Comparison of ENCODE assay signal across 22 mouse cellular contexts in the genomic region with DNA sequence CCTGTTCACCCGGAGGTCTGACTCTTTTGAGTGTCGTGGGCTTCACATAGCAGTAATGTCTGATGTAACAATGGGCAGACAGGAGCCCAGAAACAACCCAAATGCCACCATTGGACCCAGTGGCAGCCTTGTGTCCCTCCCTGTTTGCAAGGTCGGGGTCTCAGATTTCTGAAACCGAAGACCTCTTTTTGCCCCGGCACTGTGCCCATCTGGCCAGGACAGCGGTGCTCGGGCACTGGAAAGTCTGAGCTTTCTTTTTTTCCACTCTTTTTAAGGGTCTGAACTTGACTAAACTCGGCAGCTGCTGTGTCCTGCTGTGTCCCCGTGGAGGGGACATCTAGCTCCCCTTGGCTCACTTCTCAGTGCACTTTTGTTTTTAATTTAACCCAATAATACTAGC.
DNase-seq lines count a peak whose midpoint lies in the region; ATAC-seq and TF ChIP-seq lines count a peak whose summit lies in the region.
"Had no signal": no experiment of that assay in that cellular context is flagged by ENCODE, and none has a peak within 500 bp of the region (broad histone marks: within the 10 kb centered on the region; RNA-seq: fewer than 3 reads in every experiment).

No protein-coding gene starts in this region.

- H3K27me3 ChIP-seq in kidney, postnatal 0 days (ENCODE audit: insufficient read depth, low read length), result no peaks in the 10 kb centered on the region
- H3K27me3 ChIP-seq in CH12.LX (replicated peaks), result no peaks in the 10 kb centered on the region
- H3K27me3 ChIP-seq in limb, embryonic 14.5 days (ENCODE audit: control insufficient read depth, insufficient read depth, low read length), result no peaks in the 10 kb centered on the region
- H3K27me3 ChIP-seq in hindbrain, embryonic 16.5 days (replicated peaks; ENCODE audit: control insufficient read depth, insufficient read depth, low read length), result no peaks in the 10 kb centered on the region
- H3K27me3 ChIP-seq: embryonic facial prominence, embryonic 15.5 days; heart, embryonic 15.5 days; liver, embryonic 12.5 days; midbrain, embryonic 12.5 days had no signal

- DNase-seq in kidney, postnatal 0 days (ENCODE audit: low spot score), result peak; percentile 45
- no peak for DNase-seq in kidney, postnatal 14 days
- DNase-seq in CH12.LX (ENCODE audit: extremely low read depth), result no peak
- DNase-seq in limb, embryonic 14.5 days (ENCODE audit: low spot score), result peak; percentile 16
- no peak for DNase-seq in heart, postnatal 10 days
- DNase-seq: adrenal gland, postnatal 10 days; cerebellum, adult 8-10 months; cerebellum, postnatal 36 days; heart, postnatal 4 days; kidney, adult 8-10 months; left cerebral cortex, postnatal 4 days; lung, adult 18-20 months; lung, postnatal 14 days had no signal

- ATAC-seq in kidney, postnatal 0 days (replicated peaks; ENCODE audit: low FRiP score, low read depth), result no peak; the same call in 1 of the 2 replicates
- ATAC-seq in limb, embryonic 14.5 days (ENCODE audit: low FRiP score, low read depth), result peak; percentile 44
- ATAC-seq in hindbrain, embryonic 16.5 days, result no peak
- ATAC-seq: activated CD4-positive, CD25-positive, alpha-beta regulatory T cell, adult 4 months; forebrain, embryonic 14.5 days; liver, embryonic 12.5 days had no signal

- no peak overlapping the region for H3K4me2 ChIP-seq in kidney, postnatal 0 days (ENCODE audit: low read length)
- peak overlapping the region; percentile 74 for H3K4me2 ChIP-seq in CH12.LX (ENCODE audit: insufficient read depth, low read depth, poor library complexity, severe bottlenecking)
- H3K4me2 ChIP-seq in limb, embryonic 14.5 days (replicated peaks; ENCODE audit: low read depth, low read length, severe bottlenecking), result no peak overlapping the region
- no peak overlapping the region for H3K4me2 ChIP-seq in hindbrain, embryonic 16.5 days (ENCODE audit: low read length)
- H3K4me2 ChIP-seq: embryonic facial prominence, embryonic 15.5 days; heart, embryonic 15.5 days; hindbrain, embryonic 14.5 days; liver, embryonic 12.5 days; midbrain, embryonic 12.5 days had no signal

- H3K4me1 ChIP-seq in kidney, postnatal 0 days (replicated peaks; ENCODE audit: insufficient read depth, low read length), result no peaks in the 10 kb centered on the region
- peaks cover 4 to 21% of the 10 kb centered on the region in 2 experiments; a peak in 3 of 4 replicates for H3K4me1 ChIP-seq in CH12.LX (ENCODE audit: control insufficient read depth in 1 of 2, insufficient read depth in 2 of 2)
- 0 out of 2 replicates have a peak, but pooled peaks cover 3% of the 10 kb centered on the region for H3K4me1 ChIP-seq in brown adipose tissue, adult 24 weeks (ENCODE audit: control insufficient read depth, insufficient read depth, insufficient read length, low read length)
- peaks cover 14% of the 10 kb centered on the region for H3K4me1 ChIP-seq in limb, embryonic 14.5 days (ENCODE audit: control insufficient read depth, insufficient read depth, low read length)
- peaks cover 22% of the 10 kb centered on the region for H3K4me1 ChIP-seq in hindbrain, embryonic 16.5 days (ENCODE audit: control insufficient read depth, insufficient read depth, low read depth, low read length)

- in situ Hi-C loops in CH12.LX (cut with MboI; ENCODE audit: low pct_ligation_motif_present, low pct_unique_long_range_greater_than_20kb, low sequenced_read_pairs), result no loop called here

- intact Hi-C loops in heart, postnatal 10 days (cut with DNase I), result no loop called here

- no peak for TF ChIP-seq CTCF in kidney, postnatal 0 days (IDR thresholded peaks at IDR 0.05; ENCODE audit: low read depth)
- no peak for TF ChIP-seq CTCF in CH12.LX (conservative IDR thresholded peaks at IDR 0.05 in 1 of 2, IDR thresholded peaks at IDR 0.05 in 1 of 2; ENCODE audit: low read depth in 2 of 2, low read length in 2 of 2)

- TF ChIP-seq EP300 in CH12.LX (IDR thresholded peaks at IDR 0.05; ENCODE audit: low read length), result peak; percentile 10; the same call in 1 of the 2 replicates

- H3K4me3 ChIP-seq in kidney, postnatal 0 days (replicated peaks; ENCODE audit: low read depth, low read length), result no peak overlapping the region
- H3K4me3 ChIP-seq in CH12.LX (replicated peaks in 1 of 3; ENCODE audit: low read depth in 2 of 3, low read length in 2 of 3, poor library complexity in 1 of 3), result peak overlapping the region in 1 of 3 experiments; percentile 10
- H3K4me3 ChIP-seq in brown adipose tissue, adult 24 weeks (ENCODE audit: insufficient read depth, low read depth, low read length), result peak overlapping the region; percentile 50
- no peak overlapping the region for H3K4me3 ChIP-seq in limb, embryonic 14.5 days (replicated peaks; ENCODE audit: low read length)
- no peak overlapping the region for H3K4me3 ChIP-seq in hindbrain, embryonic 16.5 days (ENCODE audit: low read length)
- H3K4me3 ChIP-seq: embryonic facial prominence, embryonic 15.5 days; heart, embryonic 15.5 days; liver, embryonic 12.5 days; midbrain, embryonic 12.5 days had no signal

- dilution Hi-C loops in CH12.LX (cut with MboI; ENCODE audit: extremely low pct_ligation_motif_present, extremely low pct_unique_long_range_greater_than_20kb, low sequenced_read_pairs), result no loop called here

- TF ChIP-seq RAD21 in CH12.LX (IDR thresholded peaks at IDR 0.05; ENCODE audit: low read depth, low read length), result no peak

- 32% methylated on average over 9 of the region's 9 CpGs for WGBS in kidney, postnatal 0 days
- whole genome bisulfite sequencing in limb, embryonic 14.5 days, result 40% methylated on average over 9 of the region's 9 CpGs
- WGBS in hindbrain, embryonic 16.5 days, result 56% methylated on average over 9 of the region's 9 CpGs

- H3K9me3 ChIP-seq in kidney, postnatal 0 days (replicated peaks; ENCODE audit: low read length), result no peaks in the 10 kb centered on the region
- no peaks in the 10 kb centered on the region for H3K9me3 ChIP-seq in CH12.LX (replicated peaks; ENCODE audit: low read length)
- H3K9me3 ChIP-seq in limb, embryonic 14.5 days (ENCODE audit: control insufficient read depth, low read length), result no peaks in the 10 kb centered on the region
- no peaks in the 10 kb centered on the region for H3K9me3 ChIP-seq in hindbrain, embryonic 16.5 days (ENCODE audit: control insufficient read depth, low read length)
- H3K9me3 ChIP-seq: embryonic facial prominence, embryonic 15.5 days; heart, embryonic 15.5 days; liver, embryonic 12.5 days; midbrain, embryonic 12.5 days had no signal

- TF ChIP-seq POLR2A in CH12.LX (IDR thresholded peaks at IDR 0.05; ENCODE audit: low read depth, low read length), result no peak
- TF ChIP-seq POLR2A in limb, embryonic 14.5 days (IDR thresholded peaks at IDR 0.05; ENCODE audit: borderline replicate concordance, extremely low read depth, insufficient read depth, insufficient read length), result no peak

- H3K79me2 ChIP-seq in CH12.LX (replicated peaks; ENCODE audit: control insufficient read depth, extremely low read depth, insufficient read depth, poor library complexity, severe bottlenecking), result no peaks in the 10 kb centered on the region; the same call in 1 of the 2 replicates

- H3K36me3 ChIP-seq in kidney, postnatal 0 days (ENCODE audit: insufficient read depth, low read length), result no peaks in the 10 kb centered on the region
- peaks cover 1 to 12% of the 10 kb centered on the region in 2 experiments for H3K36me3 ChIP-seq in CH12.LX (replicated peaks in 1 of 2; ENCODE audit: control insufficient read depth in 1 of 2, insufficient read depth in 1 of 2, low read length in 1 of 2)
- H3K36me3 ChIP-seq in limb, embryonic 14.5 days (ENCODE audit: control insufficient read depth, insufficient read depth, low read length), result peaks cover 5% of the 10 kb centered on the region
- H3K36me3 ChIP-seq in hindbrain, embryonic 16.5 days (ENCODE audit: control insufficient read depth, insufficient read depth, low read length), result no peaks in the 10 kb centered on the region
- H3K36me3 ChIP-seq: embryonic facial prominence, embryonic 15.5 days; heart, embryonic 15.5 days; liver, embryonic 12.5 days; midbrain, embryonic 12.5 days had no signal

- no peak overlapping the region for H3K27ac ChIP-seq in kidney, postnatal 0 days
- H3K27ac ChIP-seq in CH12.LX (ENCODE audit: insufficient read depth, low read depth), result no peak overlapping the region
- H3K27ac ChIP-seq in brown adipose tissue, adult 24 weeks (replicated peaks; ENCODE audit: low read depth, low read length), result no peak overlapping the region
- H3K27ac ChIP-seq in limb, embryonic 14.5 days (replicated peaks; ENCODE audit: low read depth, low read length), result no peak overlapping the region
- H3K27ac ChIP-seq in hindbrain, embryonic 16.5 days (ENCODE audit: low read depth, low read length), result no peak overlapping the region; the same call in 1 of the 2 replicates
- H3K27ac ChIP-seq: embryonic facial prominence, embryonic 15.5 days; heart, embryonic 15.5 days; hindbrain, embryonic 14.5 days; liver, embryonic 12.5 days; midbrain, embryonic 12.5 days had no signal

- H3K9ac ChIP-seq in kidney, postnatal 0 days (ENCODE audit: low read depth, low read length), result no peak overlapping the region
- peak overlapping the region; percentile 24 for H3K9ac ChIP-seq in CH12.LX (ENCODE audit: insufficient read depth, low read depth)
- H3K9ac ChIP-seq in limb, embryonic 14.5 days (ENCODE audit: low read depth, low read length, severe bottlenecking), result no peak overlapping the region
- no peak overlapping the region for H3K9ac ChIP-seq in hindbrain, embryonic 16.5 days (ENCODE audit: low read depth, low read length)
- H3K9ac ChIP-seq: embryonic facial prominence, embryonic 15.5 days; heart, embryonic 15.5 days; hindbrain, embryonic 14.5 days; liver, embryonic 12.5 days; midbrain, embryonic 12.5 days had no signal

TF ChIP-seq in CH12.LX, 34 proteins besides CTCF, POLR2A, EP300 and RAD21:
- TF ChIP-seq JUN (IDR thresholded peaks at IDR 0.05; ENCODE audit: insufficient read depth, low read depth, low read length), result peak; percentile 25; the same call in 1 of the 2 replicates
- TF ChIP-seq MAX (IDR thresholded peaks at IDR 0.05; ENCODE audit: low read length), result no peak
TF ChIP-seq in CH12.LX: peak in this region for 1.

Comparison
In these comparisons a context has a peak if more than half of its experiments do, and no peak if none do; other contexts are left out.
1. DNase-seq: peak in kidney, postnatal 0 days (single experiment) and limb, embryonic 14.5 days (single experiment); none in kidney, postnatal 14 days (single experiment), CH12.LX (single experiment) and heart, postnatal 10 days (0 of 2).